Mouse (Mus musculus) liver, embryonic 14.5 days (tissue): Measurements from ENCODE around the gene Tnnc2. TPM values are rescaled to one million over a fixed set of nuclear protein-coding genes. Genes with fewer than 3 reads are reported as not detected.

Experiments
- ATAC-seq: fragments of 200-750 bp; cut with Nextera tagmentation; 2 replicates; pipeline ENCODE4 v1.8.0; 2017; ENCODE audit warnings: moderate number of reproducible peaks, mild to moderate bottlenecking, moderate library complexity; ENCODE audit not compliant: insufficient read depth
- DNase-seq, 3 experiments: peaks; one replicate each; pipeline ENCODE4 v3.0.0-alpha.2; 2012 to 2013; ENCODE audit warnings: low read depth in 3 of 3, low spot score in 3 of 3
- H3K27ac ChIP-seq: fragments of 300-500 bp; sonication (generic); 2 replicates; pipeline ENCODE4 v1.5.1; 2014; ENCODE audit warnings: moderate library complexity, mild to moderate bottlenecking, control low read depth, inconsistent platforms
- H3K27me3 ChIP-seq: fragments of 300-500 bp; sonication (generic); 2 replicates; pipeline ENCODE4 v1.6.1; 2014; ENCODE audit warnings: mild to moderate bottlenecking, low read length, moderate library complexity; ENCODE audit not compliant: control insufficient read depth, insufficient read depth
- H3K36me3 ChIP-seq: fragments of 300-500 bp; sonication (generic); replicated peaks from 2 replicates; pipeline ENCODE4 v1.6.1; 2014; ENCODE audit warnings: low read depth; ENCODE audit not compliant: control insufficient read depth, insufficient read depth
- H3K4me1 ChIP-seq, 2 experiments: fragments of 200-500 bp in 1 of 2; fragments of 300-500 bp in 1 of 2; sonication (generic) in 1 of 2; replicated peaks; 2 replicates each; pipeline ENCODE4 v1.6.1; 2012 to 2014; ENCODE audit warnings: antibody characterized with exemption in 1 of 2, inconsistent platforms in 1 of 2, low read length in 1 of 2; ENCODE audit not compliant: control insufficient read depth in 2 of 2, insufficient read depth in 2 of 2
- H3K4me2 ChIP-seq: fragments of 300-500 bp; sonication (generic); 2 replicates; pipeline ENCODE4 v1.6.1; 2014; ENCODE audit warnings: low read depth, mild to moderate bottlenecking, control low read depth, moderate library complexity
- H3K4me3 ChIP-seq, 2 experiments: fragments of 200-500 bp in 1 of 2; fragments of 300-500 bp in 1 of 2; sonication (generic) in 1 of 2; 2 replicates each; pipeline ENCODE4 v1.5.1; 2012 to 2014; ENCODE audit warnings: low read depth in 2 of 2, low read length in 2 of 2, mild to moderate bottlenecking in 2 of 2, control low read depth in 1 of 2, inconsistent platforms in 1 of 2, moderate library complexity in 1 of 2; ENCODE audit not compliant: insufficient read depth in 1 of 2
- H3K9ac ChIP-seq: fragments of 300-500 bp; sonication (generic); replicated peaks from 2 replicates; pipeline ENCODE4 v1.6.1; 2014; ENCODE audit warnings: mild to moderate bottlenecking, control low read depth, moderate library complexity
- H3K9me3 ChIP-seq: fragments of 300-500 bp; sonication (generic); 2 replicates; pipeline ENCODE4 v1.6.1; 2016; ENCODE audit warnings: low read length, mixed read lengths; ENCODE audit not compliant: control insufficient read depth
- CTCF ChIP-seq: IDR thresholded peaks from 2 replicates; pipeline ENCODE4 v1.5.1; 2016; ENCODE audit warnings: antibody characterized with exemption, low read depth, control low read depth
- EP300 ChIP-seq: IDR thresholded peaks from 2 replicates; pipeline ENCODE4 v1.6.1; 2016; ENCODE audit warnings: antibody characterized with exemption, low read depth
- WGBS: fragments of 180-500 bp; shearing (Covaris S2); extraction: QIAGEN DNeasy Blood & Tissue Kit; methylation state at CpG from one replicate; pipeline ENCODE4 v1.1.7; 2014; ENCODE audit not compliant: insufficient replicate concordance; 5-methylcytosine and 5-hydroxymethylcytosine counted together
- polyA plus RNA-seq, 2 experiments: library from polyadenylated mRNA; depleted of rRNA in 1 of 2; stranded (reverse) in 1 of 2; unstranded in 1 of 2; fragments of >200 nt; fragmentation: Nextera tagmentation in 1 of 2; extraction: Ambion mirVana in 1 of 2; gene quantifications; 2 replicates each; pipeline versions ENCODE4 v1.2.1 to v1.2.3; 2012 to 2014

Tnnc2 gene
- polyA plus RNA-seq (2012; rRNA removed) (0.15 and 0.32 TPM in 2 replicates), polyA plus RNA-seq (2014; fragmentation: Nextera tagmentation; extraction: Ambion mirVana) (0.44 TPM in 1 of 2 replicates, not detected in the other)

- peaks cover under 1 to 2% of the 10 kb centered on the region in 2 experiments; a peak in 3 of 4 replicates for H3K4me1 ChIP-seq
- H3K27ac ChIP-seq: no peak within 1 kb of the TSS
- DNase-seq (no peak), ATAC-seq (no peak)
- no peak for TF ChIP-seq EP300
- no peak for TF ChIP-seq CTCF
- WGBS: 65% methylated on average over 8 of the region's 8 CpGs
- H3K36me3 ChIP-seq: no peaks in the 10 kb centered on the region
- peaks cover 21% of the 10 kb centered on the region for H3K27me3 ChIP-seq
- H3K9ac ChIP-seq: no peak within 1 kb of the TSS
- no peak within 1 kb of the TSS for H3K4me3 ChIP-seq
- H3K9me3 ChIP-seq: no peaks in the 10 kb centered on the region
- no peak within 1 kb of the TSS for H3K4me2 ChIP-seq
These were observed at the start of gene Tnnc2 for GRCm38 (mm10) chr2:164779481-164780086. Gene Tnnc2, minus strand, starts transcription at chr2:164779967.

- TF ChIP-seq EP300 (no peak), CTCF (no peak)
- Histone ChIP-seq H3K9me3 (no peaks in the 10 kb centered on the region), H3K4me2 (no peak overlapping the region), H3K27ac (no peak overlapping the region), H3K27me3 (no peaks in the 10 kb centered on the region), H3K4me3 (no peak overlapping the region), H3K36me3 (peaks cover 5% of the 10 kb centered on the region), H3K4me1 (no peaks in the 10 kb centered on the region; a peak in 2 of 4 replicates), H3K9ac (no peak overlapping the region)
- no peak for DNase-seq
- ATAC-seq: no peak
- WGBS: 88% methylated on average over 1 of the region's 1 CpGs
These were observed 49.3 kb upstream of the Tnnc2 start for GRCm38 (mm10) chr2:164829090-164829489.

DNA sequence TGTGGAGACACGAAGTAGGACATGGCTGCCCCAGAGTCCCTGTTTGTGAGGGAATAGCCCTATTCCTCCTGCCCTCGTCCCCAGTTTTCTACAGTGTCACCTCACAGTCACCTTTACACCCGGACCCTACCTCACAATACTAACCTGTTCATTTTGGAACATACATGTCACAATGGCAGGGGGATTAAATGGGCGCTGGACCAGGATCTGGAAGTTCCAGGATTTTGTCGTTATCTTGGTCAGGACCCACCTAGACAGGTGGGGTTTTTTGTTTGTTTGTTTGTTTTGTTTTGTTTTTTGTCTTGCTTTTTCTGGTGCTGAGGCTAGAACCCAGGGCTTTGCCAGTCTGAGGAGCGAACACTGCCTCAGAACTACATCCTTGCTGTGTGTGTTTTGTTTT is 48.7 kb upstream of the Tnnc2 start, which contains the start of gene Spata25:
TSS of gene Spata25 (minus strand) at position 101 of the 400 bp plus-strand sequence.
- Histone ChIP-seq H3K4me1 (peaks cover 0 to 3% of the 10 kb centered on the region in 2 experiments; a peak in 2 of 4 replicates), H3K36me3 (peaks cover 5% of the 10 kb centered on the region), H3K27me3 (no peaks in the 10 kb centered on the region), H3K4me3 (no peak within 1 kb of the TSS), H3K27ac (no peak within 1 kb of the TSS), H3K4me2 (no peak within 1 kb of the TSS), H3K9ac (no peak within 1 kb of the TSS), H3K9me3 (no peaks in the 10 kb centered on the region)
- DNase-seq (no peak), ATAC-seq (no peak)
- WGBS: 65% methylated on average over 6 of the region's 6 CpGs
- TF ChIP-seq CTCF (no peak), EP300 (no peak)

DNA sequence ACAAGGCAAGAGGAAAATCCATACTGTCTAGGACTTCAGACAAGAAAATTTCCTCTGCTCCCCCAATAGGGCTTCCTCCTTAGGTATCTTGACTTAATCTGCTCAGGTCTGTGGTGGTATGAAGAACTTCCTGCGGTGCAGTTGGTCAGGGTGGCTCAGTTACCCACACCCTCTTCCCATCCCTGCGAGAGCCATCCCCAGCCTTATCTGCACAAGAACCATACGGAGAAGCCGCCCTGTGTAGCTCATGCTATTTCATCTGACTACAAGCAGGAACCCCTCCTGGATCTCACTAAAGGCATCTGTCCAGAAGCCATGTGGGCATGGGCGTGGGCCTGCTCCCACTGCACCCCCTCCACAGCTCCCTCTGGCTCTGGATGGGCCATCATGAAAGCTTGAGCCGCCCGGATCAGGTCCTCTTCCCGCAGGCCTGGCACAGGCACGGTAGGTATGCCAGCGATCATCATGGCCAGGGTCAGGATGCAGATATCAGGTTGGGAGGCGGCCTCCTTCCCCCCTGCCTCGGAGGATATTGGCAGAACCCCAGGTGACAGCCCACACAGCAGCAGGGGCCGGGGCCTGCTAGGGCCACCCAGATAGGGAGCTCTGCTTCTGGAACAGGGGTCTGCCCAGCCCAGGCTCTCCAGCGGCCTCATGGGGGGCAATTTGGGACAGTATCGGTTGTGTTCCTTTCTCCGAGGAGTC is 47.5 kb upstream of the Tnnc2 start:
- 58% methylated on average over 16 of the region's 16 CpGs for WGBS
- no peak overlapping the region for H3K27ac ChIP-seq
- ATAC-seq (no peak), DNase-seq (no peak)
- H3K9ac ChIP-seq: no peak overlapping the region
- H3K9me3 ChIP-seq: no peaks in the 10 kb centered on the region
- no peaks in the 10 kb centered on the region for H3K27me3 ChIP-seq
- TF ChIP-seq EP300 (no peak), CTCF (no peak)
- H3K4me1 ChIP-seq: peaks cover 2 to 5% of the 10 kb centered on the region in 2 experiments
- H3K36me3 ChIP-seq: peaks cover 5% of the 10 kb centered on the region
- H3K4me2 ChIP-seq: no peak overlapping the region
- H3K4me3 ChIP-seq: no peak overlapping the region

GRCm38 (mm10) chr2:164825521-164825920 is 45.8 kb upstream of the Tnnc2 start:
- WGBS: 90% methylated on average over 17 of the region's 17 CpGs
- no peak for ATAC-seq

More at GRCm38 (mm10) chr2:164825521-164825920, 45.8 kb upstream of the Tnnc2 start:
- Histone ChIP-seq H3K27ac (no peak overlapping the region), H3K9me3 (no peaks in the 10 kb centered on the region), H3K4me3 (no peak overlapping the region), H3K27me3 (no peaks in the 10 kb centered on the region), H3K4me2 (no peak overlapping the region), H3K9ac (no peak overlapping the region), H3K4me1 (peaks cover 5 to 8% of the 10 kb centered on the region in 2 experiments), H3K36me3 (peaks cover 7% of the 10 kb centered on the region)
- no peak for TF ChIP-seq CTCF
- TF ChIP-seq EP300: no peak
- no peak for DNase-seq
